Mouse (Mus musculus): ENCODE measurements at regions not wholly inside any gene's neighbourhood (a gene's known extent, or its start where the extent isn't known, plus 50 kb on each side); places are given as distances from the start of the nearest gene placed in this dataset.

DNA sequence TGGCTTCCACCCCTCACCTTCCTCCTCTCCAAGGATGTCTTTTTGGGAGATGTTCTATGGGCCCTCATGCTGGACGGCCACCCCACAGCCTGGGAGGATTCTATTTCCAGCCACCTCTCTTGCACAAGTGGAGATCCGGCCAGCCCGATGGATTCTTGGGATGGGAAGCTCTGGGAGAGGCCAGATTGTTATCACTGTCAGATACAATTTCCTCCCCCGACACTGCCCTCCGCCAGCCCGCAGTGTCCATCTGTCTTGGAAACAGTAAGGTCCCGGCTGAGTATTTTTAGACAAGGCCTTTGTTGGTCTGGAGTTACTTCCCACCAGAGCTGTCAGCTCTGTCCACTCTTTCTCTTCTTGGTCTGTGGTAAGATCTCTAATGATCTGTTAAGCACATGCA, 406.8 kb downstream of the Tns1 start:
- Histone ChIP-seq H3K4me3 (ENCODE audit: control insufficient read depth in 1 of 2, insufficient read depth in 1 of 2, low read depth in 2 of 2, low read length in 2 of 2) (no peak overlapping the region), H3K4me1 (ENCODE audit: control insufficient read depth in 1 of 2, insufficient read depth in 2 of 2, low read length in 2 of 2) (no peaks in the 10 kb centered on the region), H3K9me3 (replicated peaks; ENCODE audit: insufficient read depth, low read length) (no peaks in the 10 kb centered on the region), H3K27ac (ENCODE audit: control insufficient read depth, low read depth, low read length) (no peak overlapping the region), H3K79me2 (ENCODE audit: control insufficient read depth, insufficient read depth, low read length, poor library complexity) (no peaks in the 10 kb centered on the region), H3K36me3 (ENCODE audit: control insufficient read depth in 1 of 2, insufficient read depth in 2 of 2, low read length in 2 of 2) (no peaks in the 10 kb centered on the region), H3K27me3 (ENCODE audit: control insufficient read depth in 1 of 2, insufficient read depth in 2 of 2, low read length in 2 of 2) (no peaks in the 10 kb centered on the region), H3K9ac (ENCODE audit: control insufficient read depth, low read depth, low read length, poor library complexity, severe bottlenecking) (no peak overlapping the region)
- TF ChIP-seq ZKSCAN1 (IDR thresholded peaks at IDR 0.05; ENCODE audit: low read depth, low read length) = no peak
- TF ChIP-seq TCF12 (IDR thresholded peaks at IDR 0.05; ENCODE audit: low read depth, low read length) = no peak
- no peak for TF ChIP-seq SIN3A (IDR thresholded peaks at IDR 0.05; ENCODE audit: low read length)
- no peak for TF ChIP-seq ZNF384 (IDR thresholded peaks at IDR 0.05; ENCODE audit: low read depth, low read length)
- no peak for TF ChIP-seq RCOR1 (IDR thresholded peaks at IDR 0.05; ENCODE audit: low read depth, low read length)
- no peak for TF ChIP-seq MAZ (IDR thresholded peaks at IDR 0.05; ENCODE audit: low read depth, low read length)
- no peak for TF ChIP-seq TAL1 (IDR thresholded peaks at IDR 0.05; ENCODE audit: low read length)
- TF ChIP-seq ELF1 (IDR thresholded peaks at IDR 0.05; ENCODE audit: low read depth, low read length) = no peak
- no peak for TF ChIP-seq GATA1 (IDR thresholded peaks at IDR 0.05; ENCODE audit: low read depth, low read length)
- TF ChIP-seq BHLHE40 (IDR thresholded peaks at IDR 0.05; ENCODE audit: borderline replicate concordance, low read depth, low read length) = no peak
- TF ChIP-seq ETS1 (IDR thresholded peaks at IDR 0.05; ENCODE audit: low read depth, low read length) = no peak
- TF ChIP-seq POLR2AphosphoS5 (IDR thresholded peaks at IDR 0.05; ENCODE audit: borderline replicate concordance, low read depth, low read length) = no peak
- TF ChIP-seq E2F4 (IDR thresholded peaks at IDR 0.05; ENCODE audit: borderline replicate concordance, low read depth, low read length) = no peak
- no peak for TF ChIP-seq MYC (IDR thresholded peaks at IDR 0.05; ENCODE audit: low read depth, low read length)
- TF ChIP-seq SMC3 (IDR thresholded peaks at IDR 0.05; ENCODE audit: low read depth, low read length) = no peak
- no peak for TF ChIP-seq HCFC1 (IDR thresholded peaks at IDR 0.05; ENCODE audit: low read depth, low read length)
- no peak for TF ChIP-seq UBTF (IDR thresholded peaks at IDR 0.05; ENCODE audit: borderline replicate concordance, insufficient read depth, low read depth, low read length)
- TF ChIP-seq MAFK (IDR thresholded peaks at IDR 0.05; ENCODE audit: borderline replicate concordance, low read depth, low read length) = no peak
- no peak for DNase-seq (ENCODE audit: low read depth, low spot score)

DNA sequence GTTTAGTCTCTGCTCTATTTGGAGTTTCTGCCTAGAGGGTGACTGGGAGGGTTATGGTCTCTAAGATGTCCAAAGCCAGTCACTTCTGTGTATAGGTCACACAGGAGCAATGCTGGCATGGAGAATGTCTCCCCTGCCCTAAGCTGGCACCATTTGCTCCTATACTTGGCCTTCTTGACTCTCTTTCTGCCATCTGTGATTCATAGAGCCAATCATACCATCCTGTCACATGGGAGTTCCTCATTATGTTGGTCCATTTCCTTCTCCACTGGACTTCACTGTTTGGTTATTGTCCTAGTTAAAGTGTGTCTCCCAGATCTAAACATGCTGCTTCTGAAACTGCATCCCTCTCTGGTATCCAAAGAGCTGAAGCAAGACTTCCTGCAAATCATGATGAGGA, 407.3 kb downstream of the Tns1 start:
- TF ChIP-seq GABPA (IDR thresholded peaks at IDR 0.05; ENCODE audit: low read depth, low read length) (no peak), RAD21 (IDR thresholded peaks at IDR 0.05; ENCODE audit: low read depth, low read length) (no peak), HCFC1 (IDR thresholded peaks at IDR 0.05; ENCODE audit: low read depth, low read length) (no peak), MXI1 (IDR thresholded peaks at IDR 0.05; ENCODE audit: low read depth, low read length) (no peak), POLR2AphosphoS2 (IDR thresholded peaks at IDR 0.05; ENCODE audit: low read length) (no peak), USF1 (IDR thresholded peaks at IDR 0.05; ENCODE audit: low read depth, low read length) (no peak), POLR2AphosphoS5 (IDR thresholded peaks at IDR 0.05; ENCODE audit: borderline replicate concordance, low read depth, low read length) (no peak), POLR2A (IDR thresholded peaks at IDR 0.05; ENCODE audit: control insufficient read depth in 1 of 2, insufficient read depth in 1 of 2, low read depth in 1 of 2, low read length in 2 of 2, poor library complexity in 1 of 2) (no peak)
- no peak for DNase-seq (ENCODE audit: low read depth, low spot score)
- no peaks in the 10 kb centered on the region for H3K79me2 ChIP-seq (ENCODE audit: control insufficient read depth, insufficient read depth, low read length, poor library complexity)
- H3K36me3 ChIP-seq (ENCODE audit: control insufficient read depth in 1 of 2, insufficient read depth in 2 of 2, low read length in 2 of 2) = no peaks in the 10 kb centered on the region
- no peak overlapping the region for H3K27ac ChIP-seq (ENCODE audit: control insufficient read depth, low read depth, low read length)
- no peaks in the 10 kb centered on the region for H3K4me1 ChIP-seq (ENCODE audit: control insufficient read depth in 1 of 2, insufficient read depth in 2 of 2, low read length in 2 of 2)
- no peaks in the 10 kb centered on the region for H3K27me3 ChIP-seq (ENCODE audit: control insufficient read depth in 1 of 2, insufficient read depth in 2 of 2, low read length in 2 of 2)
- no peak overlapping the region for H3K9ac ChIP-seq (ENCODE audit: control insufficient read depth, low read depth, low read length, poor library complexity, severe bottlenecking)
- no peaks in the 10 kb centered on the region for H3K9me3 ChIP-seq (replicated peaks; ENCODE audit: insufficient read depth, low read length)
- H3K4me3 ChIP-seq (ENCODE audit: control insufficient read depth in 1 of 2, insufficient read depth in 1 of 2, low read depth in 2 of 2, low read length in 2 of 2) = no peak overlapping the region
